Mouse (Mus musculus): ENCODE measurements at regions not wholly inside any gene's neighbourhood (a gene's known extent, or its start where the extent isn't known, plus 50 kb on each side); places are given as distances from the start of the nearest gene placed in this dataset.
"Not testable (repeated sequence)": the region's sequence is repeated elsewhere in the genome, so short reads cannot be mapped to it uniquely, and the experiment has no call there.

- DNase-seq (ENCODE audit: low spot score in 2 of 2): no peak
Observed at GRCm38 (mm10) chr2:8877855-8878254, 1003.2 kb upstream of the 4930412O13Rik start.

GRCm38 (mm10) chr2:8912417-8912816 lies 968.6 kb upstream of the 4930412O13Rik start:
- no peak for DNase-seq (ENCODE audit: low spot score in 2 of 2)

DNA sequence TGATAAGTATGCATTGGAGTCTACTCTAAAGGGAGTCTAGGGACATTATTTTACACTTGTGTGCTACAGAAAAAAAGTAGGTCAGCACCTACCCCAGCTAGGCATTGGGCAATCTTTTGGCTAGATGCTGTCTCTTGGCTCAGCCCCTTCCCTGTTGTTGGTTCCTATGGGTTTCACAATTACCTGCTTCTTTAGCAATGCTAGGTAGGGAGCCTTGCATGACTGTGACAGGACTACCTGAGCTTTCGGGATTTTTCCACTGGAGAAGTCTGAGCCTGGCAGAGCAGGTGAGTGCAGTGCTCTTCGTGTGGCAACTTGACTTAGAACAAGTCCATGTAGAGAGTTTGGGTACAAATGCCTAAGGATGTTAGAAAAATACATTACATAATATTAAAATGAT lies 956.2 kb upstream of the 4930412O13Rik start:
- no peak for DNase-seq (ENCODE audit: low spot score in 2 of 2)

DNA sequence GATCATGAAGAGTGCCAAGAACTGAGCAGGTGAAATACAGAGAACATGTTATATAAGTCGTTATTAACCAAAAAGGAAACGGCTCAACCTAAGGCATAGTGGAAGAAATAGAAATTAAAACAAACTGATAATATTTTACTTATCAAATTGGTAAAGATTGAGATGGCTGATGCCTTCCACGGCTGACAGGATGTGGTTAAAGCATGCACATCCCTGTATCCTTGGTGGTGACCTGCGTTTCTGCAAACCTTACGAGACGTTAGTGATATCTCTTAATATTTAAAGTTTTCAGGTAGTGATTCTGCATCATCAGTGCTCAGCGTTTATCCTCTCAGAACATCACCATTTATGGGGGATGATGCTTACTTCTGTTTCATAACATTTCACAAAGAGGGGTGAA lies 939.5 kb upstream of the 4930412O13Rik start:
- no peak for DNase-seq (ENCODE audit: low spot score in 2 of 2)

DNA sequence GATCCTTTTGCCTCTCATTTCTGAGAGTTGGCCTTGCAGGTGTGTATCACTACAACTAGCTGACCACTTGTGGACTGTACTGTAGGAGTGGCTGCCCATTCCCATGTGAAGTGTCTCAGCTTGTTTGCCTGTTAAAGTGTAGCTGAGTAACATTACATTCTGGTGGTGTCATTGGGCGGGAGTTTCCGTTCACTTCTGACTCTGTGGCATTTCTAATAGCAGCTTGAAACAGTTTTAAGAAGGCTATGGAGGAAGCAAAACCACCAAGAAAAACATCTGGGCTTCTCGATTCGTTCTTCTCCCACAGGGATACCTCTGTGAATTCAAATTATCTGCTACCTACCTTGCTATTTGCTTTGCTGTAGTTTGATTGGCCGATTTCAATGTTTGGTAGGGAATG lies 922.1 kb upstream of the 4930412O13Rik start:
- no peak for DNase-seq (ENCODE audit: low spot score in 2 of 2)

DNA sequence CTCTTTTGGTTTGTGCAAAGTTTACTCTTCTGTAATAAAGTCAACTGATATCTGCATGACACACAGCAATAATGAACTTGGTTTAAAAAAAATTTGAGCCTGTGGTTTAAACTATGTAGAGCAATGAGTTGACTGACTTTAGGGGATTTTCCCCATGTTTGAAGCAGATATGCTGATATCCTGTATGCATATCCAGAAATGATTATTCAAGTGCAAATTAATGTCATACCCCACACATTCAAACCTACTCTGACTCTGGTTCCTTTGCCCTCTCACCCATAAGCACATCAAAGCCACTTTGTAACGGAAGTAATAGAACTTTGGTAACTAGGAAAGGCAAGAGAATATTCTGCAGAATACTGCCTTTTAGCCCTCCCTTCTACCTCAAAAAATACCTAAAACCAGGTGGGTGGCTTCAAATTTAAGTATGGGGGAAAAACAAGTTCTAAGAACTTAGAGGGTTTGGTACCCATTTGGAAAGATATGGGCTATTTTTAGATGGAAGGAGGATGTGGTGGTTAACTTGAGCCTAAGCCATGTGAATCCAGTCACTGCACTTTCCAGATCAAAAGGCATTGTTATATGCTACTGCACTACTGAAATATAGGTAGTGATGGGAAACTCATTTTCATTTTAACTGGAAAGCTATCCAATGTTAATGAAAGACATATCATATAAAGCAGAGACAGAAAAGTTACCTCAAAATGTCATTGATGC lies 915.9 kb upstream of the 4930412O13Rik start:
- no peak for DNase-seq (ENCODE audit: low spot score in 2 of 2)

GRCm38 (mm10) chr2:8975635-8976034 lies 905.4 kb upstream of the 4930412O13Rik start:
- no peak for DNase-seq (ENCODE audit: low spot score in 2 of 2)

DNA sequence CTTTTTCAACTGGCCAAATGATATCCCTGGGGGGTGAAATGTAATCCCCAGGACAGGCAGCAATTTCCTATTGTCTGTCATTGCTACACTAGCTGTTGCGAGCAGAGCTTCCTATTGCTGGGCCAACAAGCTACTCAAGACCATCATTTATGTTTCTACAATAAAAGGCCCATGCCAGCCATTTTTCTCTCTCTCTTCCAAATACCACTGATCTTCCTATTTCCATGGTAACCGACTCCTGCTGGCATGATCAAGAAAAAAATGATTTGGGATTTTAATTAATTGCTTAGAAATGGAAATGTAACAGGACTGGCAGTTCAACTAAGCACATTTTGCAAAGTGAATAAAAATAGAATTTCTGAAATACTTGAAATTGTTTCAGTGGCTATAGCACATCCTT lies 868.7 kb upstream of the 4930412O13Rik start:
- DNase-seq (ENCODE audit: low spot score in 2 of 2): peak in 1 of 2 experiments; percentile 26

GRCm38 (mm10) chr2:9033079-9033478 lies 848.0 kb upstream of the 4930412O13Rik start:
- no peak for DNase-seq (ENCODE audit: low spot score in 2 of 2)

GRCm38 (mm10) chr2:9042355-9042754 lies 838.7 kb upstream of the 4930412O13Rik start:
- not testable (repeated sequence) for DNase-seq (ENCODE audit: low spot score in 2 of 2)

DNA sequence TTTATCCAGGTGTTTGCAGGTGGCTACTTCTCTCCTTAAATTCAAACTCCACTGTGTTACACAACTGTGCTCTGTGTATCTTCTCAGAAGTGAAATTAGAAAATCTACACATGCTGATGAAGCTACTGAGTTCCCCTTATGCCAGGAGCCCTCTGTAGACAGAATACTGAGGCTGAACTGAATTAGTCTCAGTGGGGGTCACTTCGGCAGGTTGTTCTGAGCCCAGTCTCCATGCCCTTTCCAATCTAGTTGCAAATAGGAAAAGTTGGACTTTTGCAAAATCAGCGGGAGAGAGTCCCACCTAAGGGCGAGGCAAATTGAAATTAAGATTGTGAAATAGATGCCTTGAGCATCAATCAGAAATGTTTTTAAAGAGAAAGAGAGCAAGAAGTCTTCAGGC lies 833.1 kb upstream of the 4930412O13Rik start:
- DNase-seq (ENCODE audit: low spot score in 2 of 2): no peak

DNA sequence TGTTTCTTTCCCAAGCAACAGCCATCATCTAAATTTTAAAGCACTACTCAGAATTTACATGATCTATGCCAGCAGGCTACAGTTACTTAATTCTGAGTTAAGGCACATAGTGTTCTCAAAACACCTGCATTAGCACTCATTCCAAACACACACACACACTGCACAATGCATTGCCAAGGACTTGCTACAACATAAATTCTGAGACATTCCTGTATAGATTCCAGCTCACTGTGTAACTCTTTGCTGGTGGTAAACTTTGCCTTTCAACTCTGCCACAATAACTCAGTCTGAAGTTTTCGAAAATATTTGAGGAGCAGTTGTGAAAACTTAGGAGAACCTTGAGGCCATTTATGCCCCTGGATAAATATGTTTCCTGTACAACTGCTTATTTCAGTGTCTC lies 807.2 kb upstream of the 4930412O13Rik start:
- DNase-seq (ENCODE audit: low spot score in 2 of 2): no peak

- DNase-seq (ENCODE audit: low spot score in 2 of 2): no peak
Observed at GRCm38 (mm10) chr2:9078158-9078557, 802.9 kb upstream of the 4930412O13Rik start.

- no peak for DNase-seq (ENCODE audit: low spot score in 2 of 2)
Observed at GRCm38 (mm10) chr2:9081746-9082145, 799.3 kb upstream of the 4930412O13Rik start.

DNA sequence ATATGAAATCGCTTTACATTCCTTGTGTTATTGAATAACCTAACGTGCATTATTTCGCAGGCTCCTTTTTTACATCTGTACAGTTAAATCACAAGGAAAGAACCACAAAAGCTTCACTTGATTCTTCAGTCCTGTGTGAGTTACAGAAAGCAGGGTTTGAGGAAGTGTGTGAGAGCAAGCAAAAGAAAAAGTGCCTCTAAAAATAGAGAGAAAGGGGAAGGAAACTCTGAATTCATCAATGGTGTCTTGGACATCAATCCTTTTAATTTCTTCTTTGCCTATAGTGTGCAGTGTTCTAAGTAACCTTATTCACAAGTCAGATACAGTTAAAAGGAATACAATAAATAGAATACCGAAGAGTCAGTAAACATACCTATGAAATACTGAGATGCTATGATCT lies 785.7 kb upstream of the 4930412O13Rik start:
- no peak for DNase-seq (ENCODE audit: low spot score in 2 of 2)

- no peak for DNase-seq (ENCODE audit: low spot score in 2 of 2)
Observed at GRCm38 (mm10) chr2:9116697-9117096, 764.4 kb upstream of the 4930412O13Rik start.

- DNase-seq (ENCODE audit: low spot score in 2 of 2): no peak
Observed at GRCm38 (mm10) chr2:9117523-9117922, 763.5 kb upstream of the 4930412O13Rik start.

- no peak for DNase-seq (ENCODE audit: low spot score in 2 of 2)
Observed at GRCm38 (mm10) chr2:9136963-9137362, 744.1 kb upstream of the 4930412O13Rik start.

DNA sequence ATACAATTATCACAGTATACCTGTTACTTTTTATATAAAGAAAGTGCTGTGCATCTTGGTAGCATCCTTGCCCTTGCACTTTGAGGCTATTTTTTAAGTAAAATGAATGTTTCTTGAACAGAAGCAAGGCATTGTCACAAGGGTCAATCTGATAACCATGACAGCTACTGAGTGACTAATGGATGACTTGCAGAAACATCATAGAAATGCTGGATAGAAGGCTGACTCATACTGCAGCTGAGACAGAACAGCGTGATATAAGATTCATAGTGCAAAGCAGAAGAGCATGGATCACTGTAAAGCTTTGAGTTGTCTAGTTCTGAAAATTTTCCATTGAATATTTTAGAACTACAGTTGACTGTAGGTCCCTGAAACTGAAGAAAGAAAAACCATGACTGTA lies 739.6 kb upstream of the 4930412O13Rik start:
- DNase-seq (ENCODE audit: low spot score in 2 of 2): no peak

DNA sequence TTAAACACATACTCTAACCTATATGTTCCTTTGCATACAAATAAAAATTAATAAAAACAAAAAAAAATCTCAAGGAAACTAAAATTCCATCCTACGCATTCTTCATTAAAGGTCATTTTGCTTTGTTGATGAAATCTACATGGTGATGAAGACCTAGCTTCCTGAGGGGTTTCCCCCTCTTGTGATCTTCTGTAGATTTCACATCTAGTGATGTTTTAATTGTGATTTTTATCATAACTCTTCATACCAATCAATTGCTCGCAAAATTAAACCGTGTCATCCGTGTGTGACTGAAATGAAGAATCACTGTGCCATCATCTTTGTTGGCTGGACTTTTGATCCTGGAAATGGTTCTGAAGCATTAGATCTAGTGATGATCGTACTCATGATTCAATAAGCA lies 725.4 kb upstream of the 4930412O13Rik start:
- no peak for DNase-seq (ENCODE audit: low spot score in 2 of 2)

DNA sequence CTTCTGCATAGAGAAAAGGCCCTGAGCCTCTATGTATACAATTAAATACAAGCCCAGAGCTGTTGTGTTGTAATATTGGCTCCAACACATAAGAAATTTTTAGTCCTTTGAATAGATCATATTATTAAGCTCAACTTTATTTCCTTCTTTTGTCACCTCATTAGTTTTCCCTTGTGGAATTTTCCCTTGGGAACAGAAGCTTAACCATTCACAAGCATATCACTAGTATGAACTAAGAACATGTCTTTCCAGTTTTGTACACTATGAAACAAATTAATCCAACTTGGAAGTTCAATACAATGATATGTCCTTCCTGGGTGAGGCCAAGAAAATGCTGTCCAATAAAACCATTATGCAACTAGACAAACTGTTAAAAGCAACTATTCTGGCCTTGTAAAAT lies 720.9 kb upstream of the 4930412O13Rik start:
- no peak for DNase-seq (ENCODE audit: low spot score in 2 of 2)

DNA sequence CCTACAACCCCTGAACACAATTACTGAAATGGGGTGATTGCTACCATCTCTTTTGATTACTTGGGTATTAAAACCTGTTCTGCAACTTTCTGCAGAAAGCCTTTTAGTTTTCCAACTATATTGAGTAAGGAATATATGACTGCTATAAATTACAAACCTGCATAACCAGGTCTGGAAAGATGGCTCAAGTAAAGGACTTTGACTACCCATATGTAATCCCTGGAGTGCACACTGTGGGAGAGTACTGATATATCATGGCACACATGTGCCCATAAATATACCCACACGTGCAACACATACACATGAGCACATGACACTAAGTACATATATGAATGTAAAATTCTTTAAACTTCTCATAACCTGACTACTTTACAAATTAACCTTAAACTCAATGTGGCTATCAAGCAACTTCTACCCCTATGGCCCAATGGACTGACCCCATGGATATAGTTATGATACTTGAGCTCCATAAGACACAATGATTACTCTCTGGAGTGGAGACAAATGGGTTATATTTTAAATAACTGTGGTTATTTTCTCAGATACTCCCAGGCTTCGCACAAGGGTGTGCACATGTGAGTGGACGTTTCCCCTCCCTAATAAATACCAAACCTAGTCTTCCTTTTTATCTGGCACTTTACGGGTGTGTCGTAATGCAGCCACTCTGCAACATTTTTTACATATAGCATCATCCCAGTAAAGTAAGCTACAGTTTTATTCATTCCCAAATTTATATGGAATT lies 717.1 kb upstream of the 4930412O13Rik start:
- DNase-seq (ENCODE audit: low spot score in 2 of 2): no peak

- DNase-seq (ENCODE audit: low spot score in 2 of 2): no peak
Observed at GRCm38 (mm10) chr2:9182127-9182526, 698.9 kb upstream of the 4930412O13Rik start.

Data from right cerebral cortex, postnatal 10 days (tissue).